Mouse (Mus musculus) forebrain, postnatal 0 days (tissue): Measurements from ENCODE around the gene Slc18b1. TPM values are rescaled to one million over a fixed set of nuclear protein-coding genes. Genes with fewer than 3 reads are reported as not detected.
A peak's percentile ranks its signal among the peaks of the same experiment; 100 is the strongest.

ENCODE experiments used
- ATAC-seq: fragments of 200-750 bp; cut with Nextera tagmentation; 2 replicates; pipeline ENCODE4 v1.8.0; 2017; ENCODE audit warnings: mild to moderate bottlenecking, moderate library complexity
- DNase-seq: peaks from one replicate; pipeline ENCODE4 v3.0.0-alpha.2; 2015
- H3K27ac ChIP-seq: fragments of 300-500 bp; sonication (generic); 2 replicates; pipeline ENCODE4 v1.5.1; 2014; ENCODE audit warnings: low read depth, mild to moderate bottlenecking, antibody characterized with exemption, low read length, moderate library complexity, mixed read lengths
- H3K27me3 ChIP-seq: fragments of 300-500 bp; sonication (generic); 2 replicates; pipeline ENCODE4 v1.6.1; 2014; ENCODE audit warnings: mild to moderate bottlenecking, low read length, mixed read lengths; ENCODE audit not compliant: insufficient read depth
- H3K36me3 ChIP-seq: fragments of 300-500 bp; sonication (generic); 2 replicates; pipeline ENCODE4 v1.6.1; 2014; ENCODE audit warnings: mild to moderate bottlenecking, moderate library complexity; ENCODE audit not compliant: insufficient read depth
- H3K4me1 ChIP-seq: fragments of 300-500 bp; sonication (generic); 2 replicates; pipeline ENCODE4 v1.6.1; 2014; ENCODE audit warnings: antibody characterized with exemption; ENCODE audit not compliant: insufficient read depth
- H3K4me2 ChIP-seq: fragments of 300-500 bp; sonication (generic); 2 replicates; pipeline ENCODE4 v1.6.1; 2014; ENCODE audit warnings: low read depth, mild to moderate bottlenecking, moderate library complexity
- H3K4me3 ChIP-seq: fragments of 300-500 bp; sonication (generic); 2 replicates; pipeline ENCODE4 v1.5.1; 2014; ENCODE audit warnings: low read depth, low read length, mixed read lengths
- H3K9ac ChIP-seq: fragments of 300-500 bp; sonication (generic); 2 replicates; pipeline ENCODE4 v1.6.1; 2014; ENCODE audit warnings: mild to moderate bottlenecking
- H3K9me3 ChIP-seq: fragments of 300-500 bp; sonication (generic); 2 replicates; pipeline ENCODE4 v1.6.1; 2016; ENCODE audit warnings: low read length
- CTCF ChIP-seq: sonication (generic); IDR thresholded peaks from 2 replicates; pipeline ENCODE4 v1.5.1; 2016; ENCODE audit warnings: antibody characterized with exemption, control low read depth, low read depth
- WGBS: fragments of 180-500 bp; shearing (Covaris S2); extraction: QIAGEN DNeasy Blood & Tissue Kit; methylation state at CpG from one replicate; pipeline ENCODE4 v1.1.7; 2014; 5-methylcytosine and 5-hydroxymethylcytosine counted together
- polyA plus RNA-seq: library from polyadenylated mRNA; unstranded; fragments of >200 nt; fragmentation: Nextera tagmentation; extraction: Ambion mirVana; gene quantifications from 2 replicates; pipeline ENCODE4 v1.2.1, GENCODE M21; 2015
- total RNA-seq: library from RNA; depleted of rRNA; stranded (reverse); fragments of >200 nt; gene quantifications from 2 replicates; pipeline ENCODE4 v1.2.3, GENCODE M21; 2014

The Slc18b1 gene
- total and polyA plus RNA-seq, 2 experiments from 2014 or later = 15.0 to 18.2 TPM

- DNase-seq = no peak
- H3K27me3 ChIP-seq = no peaks in the 10 kb centered on the region
- no peak for ATAC-seq
Observed at GRCm38 (mm10) chr10:23806201-23806600, 9.4 kb downstream of the Slc18b1 start.

GRCm38 (mm10) chr10:23811635-23812437 is 15.1 kb downstream of the Slc18b1 start:
- no peak overlapping the region for H3K4me2 ChIP-seq
- peak; percentile 83 for DNase-seq
- H3K27ac ChIP-seq = no peak overlapping the region
- WGBS = 75% methylated on average over 8 of the region's 12 CpGs
- TF ChIP-seq CTCF = peak; percentile 88
- no peaks in the 10 kb centered on the region for H3K27me3 ChIP-seq
- no peaks in the 10 kb centered on the region for H3K9me3 ChIP-seq
- no peaks in the 10 kb centered on the region for H3K4me1 ChIP-seq
- ATAC-seq = peak; percentile 64
- H3K9ac ChIP-seq = no peak overlapping the region
- H3K36me3 ChIP-seq = peaks cover 6% of the 10 kb centered on the region; the same call in 1 of the 2 replicates
- H3K4me3 ChIP-seq = no peak overlapping the region

More at GRCm38 (mm10) chr10:23806201-23806600, 9.4 kb downstream of the Slc18b1 start:
- Histone ChIP-seq H3K9me3 (no peaks in the 10 kb centered on the region), H3K4me3 (no peak overlapping the region), H3K27ac (no peak overlapping the region), H3K4me1 (no peaks in the 10 kb centered on the region), H3K9ac (no peak overlapping the region), H3K36me3 (peaks cover 38% of the 10 kb centered on the region), H3K4me2 (no peak overlapping the region)
- 37% methylated on average over 4 of the region's 4 CpGs for WGBS
- no peak for TF ChIP-seq CTCF

- TF ChIP-seq CTCF = no peak
- ATAC-seq = peak; percentile 42
- no peak for DNase-seq
- H3K9ac ChIP-seq = no peak overlapping the region
- no peaks in the 10 kb centered on the region for H3K9me3 ChIP-seq
- no peaks in the 10 kb centered on the region for H3K4me1 ChIP-seq
- no peak overlapping the region for H3K4me2 ChIP-seq
- no peak overlapping the region for H3K4me3 ChIP-seq
- H3K36me3 ChIP-seq = peaks cover 7% of the 10 kb centered on the region; the same call in 1 of the 2 replicates
- no peaks in the 10 kb centered on the region for H3K27me3 ChIP-seq
- no peak overlapping the region for H3K27ac ChIP-seq
Observed at GRCm38 (mm10) chr10:23812438-23812759, 15.6 kb downstream of the Slc18b1 start.

- no peak overlapping the region for H3K4me2 ChIP-seq
- no peak overlapping the region for H3K9ac ChIP-seq
- ATAC-seq (0 out of 2 replicates have a peak, but pooled peaks have one; percentile 30), DNase-seq (no peak)
- no peak overlapping the region for H3K4me3 ChIP-seq
- H3K36me3 ChIP-seq = peaks cover 7% of the 10 kb centered on the region; the same call in 1 of the 2 replicates
- 38% methylated on average over 11 of the region's 11 CpGs for WGBS
- H3K27ac ChIP-seq = no peak overlapping the region
- no peaks in the 10 kb centered on the region for H3K27me3 ChIP-seq
- no peak for TF ChIP-seq CTCF
- H3K9me3 ChIP-seq = no peaks in the 10 kb centered on the region
- H3K4me1 ChIP-seq = no peaks in the 10 kb centered on the region
Observed at GRCm38 (mm10) chr10:23812852-23813766, 16.3 kb downstream of the Slc18b1 start.

GRCm38 (mm10) chr10:23815168-23815567 is 18.4 kb downstream of the Slc18b1 start:
- Histone ChIP-seq H3K4me2 (no peak overlapping the region), H3K4me3 (no peak overlapping the region), H3K9ac (no peak overlapping the region), H3K27ac (no peak overlapping the region), H3K27me3 (no peaks in the 10 kb centered on the region), H3K36me3 (peaks cover 22% of the 10 kb centered on the region), H3K9me3 (no peaks in the 10 kb centered on the region), H3K4me1 (no peaks in the 10 kb centered on the region)
- DNase-seq (peak; percentile 92), ATAC-seq (peak; percentile 75)
- TF ChIP-seq CTCF = peak; percentile 90
- 55% methylated on average over 1 of the region's 1 CpGs for WGBS

GRCm38 (mm10) chr10:23816241-23816640 is 19.5 kb downstream of the Slc18b1 start:
- Histone ChIP-seq H3K4me1 (no peaks in the 10 kb centered on the region), H3K4me3 (no peak overlapping the region), H3K27ac (no peak overlapping the region), H3K9me3 (no peaks in the 10 kb centered on the region), H3K36me3 (peaks cover 31% of the 10 kb centered on the region), H3K27me3 (no peaks in the 10 kb centered on the region), H3K9ac (no peak overlapping the region), H3K4me2 (no peak overlapping the region)
- WGBS = 90% methylated on average over 7 of the region's 7 CpGs
- no peak for TF ChIP-seq CTCF
- ATAC-seq (no peak), DNase-seq (no peak)

- no peak for TF ChIP-seq CTCF
- 93% methylated on average over 7 of the region's 7 CpGs for WGBS
- H3K36me3 ChIP-seq = peaks cover 55% of the 10 kb centered on the region
Observed at GRCm38 (mm10) chr10:23826516-23826915, 29.7 kb downstream of the Slc18b1 start.

More at GRCm38 (mm10) chr10:23826516-23826915, 29.7 kb downstream of the Slc18b1 start:
- DNase-seq (no peak), ATAC-seq (no peak)
- H3K4me3 ChIP-seq = no peak overlapping the region
- no peaks in the 10 kb centered on the region for H3K4me1 ChIP-seq
- H3K4me2 ChIP-seq = no peak overlapping the region
- H3K9me3 ChIP-seq = no peaks in the 10 kb centered on the region
- no peak overlapping the region for H3K27ac ChIP-seq
- H3K27me3 ChIP-seq = no peaks in the 10 kb centered on the region
- H3K9ac ChIP-seq = no peak overlapping the region
